Mouse (Mus musculus) ZHBTc4 (cell line): Measurements from ENCODE around the gene Alox12b.

Source experiments
- DNase-seq: peaks from one replicate; pipeline ENCODE4 v3.0.0-alpha.2; 2011; ENCODE audit warnings: low read depth, low spot score

The Alox12b gene

GRCm38 (mm10) chr11:69172606-69173005, 15.8 kb downstream of the Alox12b start:
- DNase-seq = no peak

GRCm38 (mm10) chr11:69174722-69175121, 17.9 kb downstream of the Alox12b start:
- no peak for DNase-seq

DNA sequence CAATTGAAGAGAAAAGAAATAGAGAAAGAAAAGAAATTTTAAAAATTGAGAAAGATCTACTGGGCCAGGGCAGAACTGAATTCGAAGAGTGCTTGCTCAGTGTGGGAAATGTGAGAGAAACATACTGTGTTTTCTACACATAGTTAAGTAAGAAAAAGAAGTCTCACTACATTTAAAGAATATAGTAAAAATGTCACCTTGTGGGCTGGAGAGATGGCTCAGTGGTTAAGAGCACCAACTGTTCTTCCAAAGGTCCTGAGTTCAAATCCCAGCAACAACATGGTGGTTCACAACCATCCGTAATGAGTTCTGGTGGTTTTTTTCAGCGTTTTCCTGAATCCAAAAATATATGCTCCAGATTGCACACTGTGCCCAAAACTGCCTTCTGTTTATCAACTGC, 21.7 kb downstream of the Alox12b start:
- no peak for DNase-seq

DNA sequence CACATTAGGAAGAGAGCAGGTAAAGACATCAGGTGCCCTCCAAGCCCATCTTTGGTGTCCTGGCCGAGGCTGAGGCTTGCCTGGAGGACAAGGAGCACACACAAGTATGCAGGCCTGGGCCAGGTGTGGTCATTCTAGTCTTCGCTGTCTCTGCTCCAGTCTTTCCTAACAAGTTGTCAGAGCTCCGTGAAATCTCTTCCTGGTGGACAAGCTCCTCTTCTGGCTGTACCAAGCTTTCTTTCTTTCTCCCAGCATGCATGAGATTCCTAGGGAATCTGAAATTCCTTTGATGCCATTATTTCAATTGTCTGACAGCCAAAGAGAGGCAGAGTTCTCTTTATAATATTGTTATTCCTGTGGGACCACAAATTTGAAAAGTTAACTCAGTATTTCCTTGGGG, 22.7 kb downstream of the Alox12b start:
- DNase-seq = no peak

GRCm38 (mm10) chr11:69180120-69180519, 23.3 kb downstream of the Alox12b start:
- no peak for DNase-seq

- DNase-seq = no peak
Observed at GRCm38 (mm10) chr11:69185031-69185430, 28.2 kb downstream of the Alox12b start.

DNA sequence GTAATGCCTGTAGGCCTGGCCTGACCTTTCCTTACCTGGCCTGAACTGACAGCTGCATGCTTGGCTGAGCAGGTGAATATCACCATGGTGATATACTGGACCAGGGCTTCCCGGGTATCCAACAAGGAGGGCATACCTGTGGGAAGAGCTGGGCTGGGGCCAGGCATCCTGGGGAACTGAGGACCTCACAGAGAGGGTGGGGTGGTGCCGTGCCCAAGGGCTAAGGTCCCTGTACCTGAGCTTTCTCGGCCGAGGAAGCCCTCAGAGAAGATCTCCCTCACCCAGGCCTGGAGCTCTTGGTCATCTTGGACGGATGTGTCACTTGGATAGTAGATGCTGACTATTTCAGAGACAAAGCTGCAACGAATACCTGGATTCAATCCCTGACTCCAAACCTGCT, 29.1 kb downstream of the Alox12b start:
- DNase-seq = no peak

DNA sequence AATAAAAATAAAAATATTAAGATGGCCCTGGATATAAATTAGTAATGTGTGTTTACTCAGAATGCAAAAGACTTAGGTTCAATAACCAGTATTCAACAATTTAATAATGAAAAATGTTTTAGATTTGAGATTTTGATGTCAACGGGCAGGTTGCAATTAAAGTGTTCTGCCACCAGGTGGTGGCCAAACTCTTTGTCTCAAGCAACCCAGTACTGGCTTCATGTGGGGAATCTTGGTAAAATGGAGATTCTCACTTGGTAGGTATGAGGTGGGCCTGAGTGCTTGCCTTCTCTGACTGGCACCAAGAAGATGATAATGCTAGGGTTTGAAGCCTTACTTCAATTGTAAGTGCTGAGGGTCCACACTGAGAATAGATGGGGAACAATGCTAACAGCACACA, 36.1 kb downstream of the Alox12b start:
- peak; percentile 53 for DNase-seq

DNA sequence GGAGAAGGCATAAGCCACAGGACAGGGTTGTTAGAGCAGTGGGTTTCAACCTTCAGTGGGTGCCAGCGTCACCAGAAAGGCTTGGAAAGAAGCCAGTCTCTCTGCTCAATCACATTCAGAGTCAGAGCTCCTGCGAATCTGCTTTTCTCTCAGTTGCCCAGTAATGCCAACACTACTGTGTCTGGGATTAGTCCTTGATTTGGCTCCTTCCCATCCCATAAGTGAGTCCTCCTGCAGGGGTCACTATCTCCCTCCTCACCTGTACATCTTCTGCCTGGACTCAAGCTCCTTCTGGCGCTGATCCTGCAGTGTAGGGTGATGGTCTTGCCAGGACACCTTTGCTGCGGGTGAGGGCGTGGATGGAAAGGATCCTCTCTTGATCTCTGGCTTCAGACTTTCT, 40.0 kb downstream of the Alox12b start:
- DNase-seq = peak; percentile 40

GRCm38 (mm10) chr11:69197194-69197593, 40.4 kb downstream of the Alox12b start:
- DNase-seq = peak; percentile 18

- DNase-seq = no peak
Observed at GRCm38 (mm10) chr11:69197743-69198142, 41.0 kb downstream of the Alox12b start, which contains the start of gene Alox8. TSS of gene Alox8 (minus strand) at chr11:69197843.

GRCm38 (mm10) chr11:69199251-69199650, 42.5 kb downstream of the Alox12b start:
- no peak for DNase-seq

DNA sequence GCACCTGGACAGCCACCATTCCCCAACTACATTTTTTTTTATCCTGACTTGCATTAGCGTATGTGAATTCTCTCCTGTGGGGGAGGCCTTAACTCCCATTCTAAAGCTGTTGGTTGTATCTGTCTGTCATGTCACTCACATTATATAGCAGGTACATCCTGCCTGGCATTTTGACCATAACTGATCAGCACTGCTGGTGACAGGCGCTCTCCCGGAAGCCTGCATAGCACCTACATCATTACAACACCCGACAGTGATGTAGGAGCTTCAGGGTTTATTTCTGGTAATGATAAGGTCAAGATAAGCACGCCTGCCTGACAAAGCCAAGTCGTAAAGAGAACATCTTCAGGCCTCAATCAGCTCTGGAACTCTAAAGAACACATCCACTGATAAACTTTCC, 43.4 kb downstream of the Alox12b start:
- DNase-seq = no peak

DNA sequence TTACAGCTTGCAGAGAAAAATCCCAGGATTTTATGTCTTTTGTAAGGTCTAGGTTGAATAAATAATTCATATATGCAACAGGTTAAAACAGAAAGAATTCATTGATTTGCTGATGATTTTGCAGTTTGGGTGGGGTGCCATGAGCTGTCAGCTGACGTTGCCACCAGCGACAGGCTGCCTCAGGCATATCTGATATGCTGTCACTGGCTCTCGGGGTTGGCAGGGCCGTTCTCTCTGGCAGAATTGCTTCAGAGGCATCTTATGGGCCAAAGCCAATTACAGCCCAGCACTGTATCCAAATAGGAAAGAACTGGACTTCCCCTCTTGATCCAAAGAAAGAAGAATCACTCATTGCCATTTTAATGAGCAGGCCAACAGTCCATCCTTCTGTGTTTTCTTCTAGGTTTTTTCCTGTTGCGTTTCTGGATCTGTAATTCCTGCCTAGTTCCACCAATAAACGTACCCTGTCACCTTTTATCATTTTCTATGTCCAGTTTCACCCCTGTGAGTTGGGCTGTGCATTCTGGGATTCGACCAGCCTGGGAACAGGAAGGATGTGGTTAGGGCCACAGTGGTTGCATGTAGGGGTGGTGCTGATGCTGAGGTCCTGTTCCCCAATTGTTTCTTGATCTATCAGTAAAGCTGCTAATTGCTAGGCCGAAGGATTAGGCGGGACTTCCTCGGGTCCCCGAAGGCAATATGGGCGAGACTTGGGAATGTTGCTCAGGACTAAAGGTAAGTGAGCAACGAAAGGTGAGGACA, 45.9 kb downstream of the Alox12b start:
- no peak for DNase-seq

DNA sequence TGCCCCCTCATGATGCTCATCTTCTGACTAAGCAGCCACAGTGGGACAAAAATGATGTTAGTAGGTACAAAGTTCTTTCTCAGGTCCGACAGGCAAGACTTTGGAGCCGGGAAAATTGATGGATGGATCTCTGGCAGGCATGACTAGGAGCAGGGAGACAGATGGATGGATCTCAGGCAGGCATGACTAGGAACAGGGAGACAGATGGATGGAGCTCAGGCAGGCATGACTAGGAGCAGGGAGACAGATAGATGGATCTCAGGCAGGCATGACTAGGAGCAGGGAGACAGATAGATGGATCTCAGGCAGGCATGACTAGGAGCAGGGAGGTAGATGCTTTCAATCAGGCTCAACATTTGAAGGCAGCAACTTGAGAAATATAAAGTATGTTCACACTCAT, 54.6 kb downstream of the Alox12b start:
- peak; percentile 80 for DNase-seq

GRCm38 (mm10) chr11:69217411-69217810, 60.6 kb downstream of the Alox12b start:
- peak; percentile 15 for DNase-seq

GRCm38 (mm10) chr11:69218661-69219060, 61.9 kb downstream of the Alox12b start:
- DNase-seq = no peak
